Mouse (Mus musculus): ENCODE data around the gene Mab21l3.
A peak's percentile ranks its signal among the peaks of the same experiment; 100 is the strongest.

- TF ChIP-seq CTCF (IDR thresholded peaks at IDR 0.05; ENCODE audit: low read depth, low read length), result peak; percentile 77
- no peak for TF ChIP-seq POLR2A (IDR thresholded peaks at IDR 0.05; ENCODE audit: borderline replicate concordance, low read depth, low read length)
Observed at GRCm38 (mm10) chr3:101812341-101812962, 36.3 kb downstream of the Mab21l3 start.
